Mouse (Mus musculus) heart, adult 2 months (tissue): ENCODE measurements around the gene Mest.

Experiments
- CTCF ChIP-seq: fragments of 200-600 bp; IDR thresholded peaks from 2 replicates; pipeline ENCODE4 v1.8.1; 2022; ENCODE audit warnings: antibody characterized with exemption, mild to moderate bottlenecking, moderate library complexity
- EP300 ChIP-seq: fragments of 200-500 bp; IDR thresholded peaks from 2 replicates; pipeline ENCODE4 v1.6.1; 2011; ENCODE audit warnings: low read depth, low read length, control low read depth; ENCODE audit not compliant: insufficient read depth
- POLR2A ChIP-seq: fragments of 200-500 bp; IDR thresholded peaks from 2 replicates; pipeline ENCODE4 v1.6.1; 2011; ENCODE audit warnings: mild to moderate bottlenecking, low read depth, low read length, control low read depth; ENCODE audit not compliant: insufficient read depth

DNA sequence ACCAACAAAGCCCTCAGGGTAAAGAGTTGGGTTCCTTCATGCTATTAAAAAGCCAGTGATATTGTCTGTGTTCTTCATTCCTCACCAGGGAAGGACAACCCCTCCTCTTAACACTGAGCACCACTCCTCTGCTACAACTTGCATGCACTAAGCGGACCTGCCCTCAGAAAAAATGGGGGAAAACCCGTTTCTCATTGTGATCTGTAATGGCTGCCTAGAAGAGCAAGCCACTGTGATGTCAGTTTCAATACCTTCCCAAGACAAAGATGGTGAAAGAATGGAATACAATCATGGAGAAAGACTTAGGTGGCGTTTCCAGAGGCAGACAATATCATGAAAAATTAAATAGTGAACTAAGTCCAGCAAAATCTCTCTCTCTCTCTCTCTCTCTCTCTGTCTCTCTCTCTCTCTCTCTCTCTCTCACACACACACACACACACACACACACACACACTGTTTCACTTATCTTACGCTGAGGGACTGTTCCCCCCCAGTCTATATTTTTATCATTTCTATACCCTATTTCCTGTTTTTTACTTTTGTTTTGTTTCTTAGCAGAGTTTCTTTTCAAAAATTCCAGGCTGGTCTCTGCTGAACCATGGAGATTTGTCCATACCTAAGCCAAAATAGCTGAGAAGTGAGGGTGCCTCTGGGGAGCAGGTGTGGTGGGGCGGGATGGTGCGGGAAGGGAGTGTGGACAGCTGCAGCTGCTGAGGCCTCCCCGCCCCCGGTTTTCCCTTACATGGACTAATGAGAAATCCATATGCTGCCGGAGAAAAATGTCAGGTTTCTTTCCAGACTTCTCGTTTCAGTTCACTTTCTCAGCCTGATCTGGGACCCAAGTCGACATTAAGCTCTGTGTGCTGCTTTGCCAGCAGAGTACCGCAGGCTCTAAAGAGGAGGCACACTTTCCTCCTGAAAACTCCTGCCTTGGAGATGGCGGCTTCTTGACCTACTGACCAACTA lies 41.1 kb upstream of the Mest start:
- TF ChIP-seq EP300 = peak; percentile 47; the same call in 1 of the 2 replicates
- no peak for TF ChIP-seq CTCF
- TF ChIP-seq POLR2A = no peak
